Mouse (Mus musculus): ENCODE results near the gene Satb1.

Gene Satb1

DNA sequence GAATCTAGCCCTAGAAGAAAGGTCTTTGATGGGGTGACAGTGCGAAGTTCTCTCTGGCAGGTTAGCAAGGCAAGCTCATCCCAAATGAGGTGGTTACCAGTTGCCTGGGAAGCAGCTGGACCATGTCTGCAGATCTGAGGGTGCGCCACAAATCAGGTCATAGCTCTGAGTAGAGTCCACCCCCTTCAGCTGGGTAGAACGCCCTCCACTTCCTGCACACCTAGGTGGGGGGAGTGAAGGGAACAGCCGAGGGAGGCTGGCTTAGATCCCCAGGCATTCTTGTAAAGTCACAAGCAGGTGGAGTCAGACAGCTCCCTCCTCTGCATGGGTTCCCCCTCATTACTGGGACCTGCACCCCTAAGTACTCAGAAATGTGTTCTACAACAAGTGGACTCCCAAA lies 6.6 kb downstream of the Satb1 start:
- DNase-seq (ENCODE audit: low read depth, low spot score) = no peak

DNA sequence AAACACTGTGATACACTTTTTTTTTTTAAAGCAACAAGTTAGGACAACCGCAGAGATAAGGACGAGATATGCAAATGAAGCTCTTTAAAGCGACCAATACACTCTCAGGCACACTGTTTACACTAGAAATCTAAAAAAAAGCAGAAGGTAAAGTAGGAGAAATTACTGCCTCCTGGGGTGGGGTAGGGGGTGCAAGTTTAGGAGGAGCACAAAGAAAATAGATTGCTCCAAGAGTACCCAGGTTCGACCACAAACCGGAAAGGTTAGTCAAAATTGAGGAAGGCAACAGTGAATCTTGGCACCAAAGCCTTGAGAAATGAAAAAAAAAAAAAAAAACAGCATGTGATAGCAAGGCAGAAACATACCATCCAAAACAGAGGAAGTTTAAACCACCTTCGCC lies 18.8 kb downstream of the Satb1 start:
- no peak for DNase-seq (ENCODE audit: low read depth, low spot score)

DNA sequence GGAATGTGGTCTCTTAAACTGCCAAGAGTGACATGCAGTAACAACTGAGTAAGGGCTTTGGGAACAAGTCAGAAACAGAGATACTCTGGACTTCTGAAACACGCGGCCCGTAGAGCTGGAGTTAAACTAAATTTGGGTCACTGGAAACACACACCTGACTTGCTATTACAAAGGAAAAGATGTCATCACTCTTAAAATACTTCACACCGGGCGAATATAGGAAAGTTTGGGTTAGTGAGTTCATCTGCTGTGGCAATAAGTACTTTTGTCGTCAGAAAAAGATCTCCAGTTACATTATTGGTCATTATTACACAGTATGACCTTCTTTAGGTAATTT lies 19.3 kb downstream of the Satb1 start:
- DNase-seq (ENCODE audit: low read depth, low spot score) = no peak

DNA sequence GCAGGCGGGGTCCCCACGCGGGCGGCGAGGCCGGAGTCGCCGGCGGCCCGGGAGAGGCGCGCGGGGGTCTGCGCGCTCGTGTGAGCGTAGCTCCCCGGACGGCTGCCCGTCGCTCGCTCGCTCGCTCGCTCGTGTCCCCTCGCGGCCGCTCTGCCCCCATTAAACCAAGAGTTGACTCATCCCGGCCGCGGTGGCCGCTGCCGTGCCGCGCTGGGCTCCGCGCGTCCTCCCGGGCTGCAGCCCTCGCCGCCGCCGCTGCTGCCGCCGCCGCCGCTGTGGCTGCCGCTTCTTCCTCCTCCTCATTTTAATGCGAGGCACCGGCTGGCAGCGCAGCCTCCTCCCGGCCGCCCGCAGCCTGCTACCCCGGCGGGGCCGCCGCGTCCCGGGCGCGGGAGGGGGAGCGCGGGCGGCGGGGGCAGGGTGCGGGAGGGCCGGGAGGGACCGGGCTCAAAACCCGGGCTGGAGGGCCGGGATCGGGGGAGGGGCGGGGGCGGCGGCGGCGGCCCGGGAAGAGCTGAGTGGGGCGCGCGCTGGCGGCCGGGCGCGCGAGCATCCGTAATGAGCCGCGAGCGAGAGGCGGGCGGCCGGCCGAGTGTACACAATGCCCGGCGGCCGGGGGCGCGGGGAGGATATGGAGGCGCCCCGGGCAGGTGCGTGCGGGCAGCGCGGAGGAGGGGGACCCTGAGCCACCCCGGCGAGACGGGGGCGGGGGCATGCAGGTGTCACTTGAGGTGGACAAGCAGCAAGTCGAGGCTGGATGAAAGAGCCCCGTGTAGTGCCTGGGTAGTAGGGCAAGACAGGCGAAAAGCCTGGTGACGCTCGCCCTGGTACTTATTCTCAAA lies 19.9 kb downstream of the Satb1 start:
- no peak for DNase-seq (ENCODE audit: low read depth, low spot score)

DNA sequence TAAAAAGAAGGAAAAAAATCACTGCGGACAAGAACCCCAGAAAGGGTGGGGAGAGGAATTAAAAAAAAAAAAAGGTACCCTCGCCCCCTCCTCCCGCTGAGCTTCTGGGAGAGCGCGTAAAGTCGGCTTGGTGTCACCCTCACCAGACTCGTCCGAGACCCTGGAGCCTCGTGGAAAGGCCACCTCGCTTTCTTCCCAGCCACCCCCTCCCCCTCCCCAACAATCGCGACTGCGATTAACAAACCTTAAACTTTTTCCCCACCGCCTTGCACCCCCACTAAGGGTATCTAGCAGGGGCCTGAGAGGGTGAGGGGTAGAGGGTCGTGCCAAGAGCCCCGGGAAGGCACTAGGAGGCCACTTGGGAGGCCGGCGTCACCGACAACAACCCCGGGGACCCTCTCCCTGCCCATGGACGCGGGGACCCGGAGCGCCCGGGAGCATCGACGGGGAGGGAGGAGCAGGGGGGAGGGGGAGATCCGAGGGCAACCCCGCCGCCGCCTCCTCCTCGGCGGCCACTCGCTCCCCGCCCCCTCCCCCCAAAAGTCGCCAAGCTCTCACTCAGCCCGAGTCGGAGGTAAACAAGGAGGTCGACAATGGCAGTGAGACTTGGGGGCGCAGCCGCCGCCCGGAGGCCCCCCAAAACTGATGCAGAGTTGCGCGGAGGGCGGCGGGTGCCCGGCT lies 20.7 kb downstream of the Satb1 start:
- no peak for DNase-seq (ENCODE audit: low read depth, low spot score)

DNA sequence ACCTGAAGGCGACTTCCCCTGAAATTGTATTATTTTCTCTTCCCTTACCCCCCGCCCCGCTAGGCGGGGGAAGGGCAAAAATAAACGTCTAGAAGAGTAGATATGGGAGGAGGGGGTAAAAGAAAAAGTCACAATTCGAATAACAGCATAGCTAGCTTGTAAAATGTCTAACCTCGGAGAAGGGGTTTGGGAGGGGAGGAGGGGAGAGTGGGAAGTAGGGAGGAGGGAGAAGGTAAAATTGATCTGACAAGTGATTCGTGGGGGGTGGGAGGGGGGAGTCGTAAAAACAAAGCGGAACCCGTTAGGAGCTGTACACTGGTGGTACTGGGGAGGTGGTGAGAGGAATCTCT lies 21.2 kb downstream of the Satb1 start:
- DNase-seq (ENCODE audit: low read depth, low spot score) = no peak

DNA sequence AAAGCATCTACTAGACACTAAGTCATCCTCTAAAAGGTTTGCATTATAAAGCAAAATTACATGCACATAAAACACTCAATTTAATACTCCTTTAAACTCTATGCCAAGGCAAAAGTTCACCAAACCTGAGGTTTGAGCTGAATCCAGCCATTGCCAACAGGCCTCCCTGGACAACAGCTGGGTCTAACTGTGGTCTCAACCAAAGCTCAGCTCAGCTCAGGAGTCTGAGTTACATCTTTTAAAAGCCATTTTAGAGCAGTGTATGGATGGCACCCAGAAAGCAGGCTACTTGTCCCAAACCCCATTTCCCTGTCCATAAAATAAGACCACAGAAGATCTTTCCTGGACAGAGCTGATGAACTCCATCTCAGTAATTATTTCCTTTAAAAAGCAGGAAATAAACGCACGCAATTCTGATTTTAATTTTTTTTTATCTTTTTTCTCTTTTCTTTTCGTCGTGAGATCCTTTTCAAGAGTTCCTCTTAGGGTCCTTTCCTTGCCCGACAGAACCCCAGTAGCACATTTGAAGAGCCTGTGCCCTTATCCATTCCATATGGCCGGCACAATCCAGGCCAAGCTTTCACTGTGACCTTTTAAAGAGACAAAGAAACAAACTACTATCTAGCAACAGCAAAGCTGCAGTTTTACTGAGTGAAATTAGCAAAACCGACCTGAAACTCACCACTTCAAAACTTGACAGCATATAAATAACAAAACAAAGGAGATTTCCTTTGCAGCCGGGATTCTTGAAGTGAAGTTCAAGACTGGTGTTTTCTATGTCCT lies 21.8 kb downstream of the Satb1 start:
- DNase-seq (ENCODE audit: low read depth, low spot score) = peak; percentile 34

DNA sequence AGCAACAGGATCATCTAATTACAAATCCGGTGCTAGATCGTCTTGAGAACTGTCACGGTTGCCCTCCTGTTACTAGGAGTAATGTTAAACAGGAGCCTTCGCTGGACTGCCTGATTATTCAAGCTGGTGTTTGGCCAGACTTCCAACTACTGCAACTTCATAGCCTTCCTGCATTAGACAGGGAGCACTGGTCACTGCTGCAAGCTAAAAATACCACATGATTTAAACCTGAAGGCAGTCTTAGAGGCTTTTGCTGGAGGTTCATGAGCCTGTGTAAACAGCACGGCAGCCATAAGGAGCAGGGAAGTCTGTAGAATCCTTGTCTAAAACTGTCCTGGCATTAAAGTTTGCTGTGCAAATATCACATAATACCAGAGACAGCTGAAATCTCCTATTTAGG lies 25.7 kb downstream of the Satb1 start:
- DNase-seq (ENCODE audit: low read depth, low spot score) = peak; percentile 79

DNA sequence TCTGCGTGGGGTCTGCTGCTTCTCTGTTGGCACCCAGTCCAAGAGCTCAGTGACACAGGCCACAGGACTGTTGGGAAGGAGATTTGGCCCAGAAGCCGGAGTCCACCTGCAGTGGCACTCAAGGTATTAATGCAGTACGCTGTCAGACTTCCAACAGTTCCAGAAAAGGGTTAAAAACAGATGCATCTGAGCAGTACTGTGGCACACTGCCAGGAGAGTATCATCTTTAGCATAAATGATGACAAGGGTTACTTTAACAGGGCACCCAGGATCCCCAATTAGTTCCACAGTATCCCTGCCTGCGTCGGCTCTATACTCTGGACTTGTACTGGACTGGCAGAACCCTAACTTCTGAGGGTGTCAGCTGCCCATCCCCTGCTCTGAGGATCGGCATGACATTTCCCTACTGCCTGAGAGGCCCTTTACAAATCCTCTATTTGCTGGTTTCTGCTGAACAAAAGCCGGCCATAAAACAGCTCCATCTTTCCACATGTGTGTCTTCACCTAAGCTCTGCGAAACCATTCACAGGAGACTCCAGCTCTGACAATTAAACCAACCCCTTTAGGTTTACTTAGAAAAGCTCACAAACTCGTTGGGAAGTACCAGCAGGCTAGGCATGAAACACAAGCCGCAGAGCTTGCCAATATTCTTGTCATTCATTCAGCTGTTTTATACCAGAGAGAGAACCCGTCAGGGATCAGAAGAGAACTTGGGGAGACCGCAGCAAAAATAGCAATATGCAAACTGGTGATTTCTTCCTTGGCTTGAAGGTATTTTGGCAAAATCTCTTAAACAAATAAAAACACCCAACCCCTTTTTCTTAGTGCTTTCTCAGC lies 26.7 kb downstream of the Satb1 start:
- DNase-seq (ENCODE audit: low read depth, low spot score) = no peak

DNA sequence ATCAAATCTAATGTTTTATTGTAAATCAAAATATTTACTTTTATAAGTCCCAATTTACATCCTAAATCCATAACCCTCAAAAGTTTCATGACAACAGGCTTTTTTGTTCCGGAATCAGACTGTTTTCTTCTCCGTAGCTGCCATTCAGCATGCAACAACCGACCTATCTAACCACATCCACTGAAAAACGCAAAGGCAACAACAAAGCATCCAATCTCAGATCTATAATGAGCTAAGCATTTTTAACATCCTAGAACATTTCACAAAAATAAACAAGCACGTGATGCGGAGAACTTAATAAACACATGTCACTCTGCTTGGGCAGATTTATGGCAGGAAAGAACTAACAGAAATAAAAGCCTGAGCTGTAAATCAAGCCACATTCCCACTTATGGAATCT lies 32.9 kb downstream of the Satb1 start:
- DNase-seq (ENCODE audit: low read depth, low spot score) = no peak

DNA sequence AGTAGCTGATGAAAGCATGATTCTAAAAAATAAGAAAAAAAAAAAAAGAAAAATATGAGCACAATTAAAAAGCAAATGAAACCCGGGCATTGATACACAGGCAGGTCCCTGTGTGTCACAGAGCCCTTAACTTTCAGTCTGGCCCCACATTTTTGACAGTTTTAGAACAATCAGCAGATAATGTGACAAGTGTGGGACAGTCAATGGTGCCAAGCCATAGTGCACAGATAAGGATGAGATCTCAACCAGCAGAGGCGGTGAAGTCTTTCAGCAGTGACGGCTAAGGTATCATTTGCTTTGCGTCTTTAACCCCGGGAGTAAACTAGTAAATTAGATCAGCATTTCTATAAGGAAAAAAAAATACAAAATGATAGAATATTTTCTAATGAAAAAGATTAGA lies 36.6 kb downstream of the Satb1 start:
- no peak for DNase-seq (ENCODE audit: low read depth, low spot score)

DNA sequence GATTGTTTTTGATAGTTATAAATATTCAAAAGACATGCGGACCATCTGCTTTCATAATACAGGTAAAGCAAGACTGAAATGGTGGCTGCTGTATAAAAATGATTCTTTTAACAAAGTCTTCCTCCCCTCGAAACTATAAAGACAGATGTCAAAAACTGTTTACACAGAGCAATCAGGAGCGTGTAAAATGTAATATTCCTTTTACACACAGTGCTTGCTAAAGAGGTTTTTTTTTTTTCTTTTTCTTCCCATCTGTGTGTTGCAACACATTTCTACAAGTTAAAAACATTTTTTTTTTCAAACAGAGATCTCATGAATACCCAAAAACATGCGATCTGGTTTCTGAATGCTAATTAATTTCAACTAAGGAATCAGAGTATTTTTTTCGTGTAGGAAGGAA lies 41.9 kb downstream of the Satb1 start:
- DNase-seq (ENCODE audit: low read depth, low spot score) = no peak

DNA sequence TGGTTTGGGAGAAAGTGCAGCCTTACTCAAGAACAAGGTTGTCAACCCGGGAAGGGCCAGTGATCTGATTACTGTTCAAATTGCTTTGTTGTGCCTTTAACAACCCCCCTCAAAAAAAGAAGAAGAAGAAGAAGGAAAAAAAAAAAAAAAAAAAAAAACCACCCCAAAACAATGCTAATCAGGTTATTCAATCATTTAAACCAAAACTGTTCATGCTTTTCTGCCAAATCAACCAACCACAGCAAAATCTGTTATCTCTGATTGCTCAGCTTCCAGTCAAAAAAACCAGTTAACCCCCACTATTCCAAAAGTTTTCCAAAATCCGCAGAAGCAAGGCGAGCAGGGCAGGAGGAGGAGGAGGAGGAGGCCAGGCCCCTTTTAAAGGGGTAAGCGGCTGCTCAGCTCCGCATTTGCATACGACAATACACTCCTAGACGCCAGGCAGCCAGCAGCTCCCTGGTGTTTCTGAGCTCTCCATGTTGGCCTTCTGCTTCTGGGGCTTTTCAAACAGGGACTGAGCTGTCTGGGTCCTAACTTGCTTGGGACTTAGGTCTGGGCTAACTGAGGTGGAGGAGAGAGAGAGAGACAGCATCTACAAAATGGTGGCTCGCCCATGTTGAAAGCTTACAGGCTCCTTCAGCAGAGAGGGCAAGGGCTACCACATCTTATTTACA lies 42.6 kb downstream of the Satb1 start:
- no peak for DNase-seq (ENCODE audit: low read depth, low spot score)

DNA sequence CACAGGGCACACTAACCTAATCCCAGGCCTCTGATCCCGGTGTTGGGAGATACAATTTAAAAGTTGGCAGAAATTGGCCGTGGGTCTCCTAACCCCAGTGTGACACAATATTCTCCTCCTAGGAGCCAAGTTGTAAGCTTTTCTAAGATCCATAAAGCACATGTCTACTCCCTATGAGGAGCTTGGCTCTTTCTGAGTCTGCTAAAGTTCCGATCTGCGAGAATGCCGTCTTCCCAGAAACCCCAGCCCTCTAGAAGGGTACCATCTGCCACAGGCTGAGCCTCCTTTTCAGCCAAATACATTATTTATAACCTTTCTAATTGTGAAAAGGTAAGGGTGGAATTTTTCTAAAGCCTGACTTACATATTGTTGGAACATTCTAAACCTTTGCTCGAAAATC lies 43.3 kb downstream of the Satb1 start:
- no peak for DNase-seq (ENCODE audit: low read depth, low spot score)

DNA sequence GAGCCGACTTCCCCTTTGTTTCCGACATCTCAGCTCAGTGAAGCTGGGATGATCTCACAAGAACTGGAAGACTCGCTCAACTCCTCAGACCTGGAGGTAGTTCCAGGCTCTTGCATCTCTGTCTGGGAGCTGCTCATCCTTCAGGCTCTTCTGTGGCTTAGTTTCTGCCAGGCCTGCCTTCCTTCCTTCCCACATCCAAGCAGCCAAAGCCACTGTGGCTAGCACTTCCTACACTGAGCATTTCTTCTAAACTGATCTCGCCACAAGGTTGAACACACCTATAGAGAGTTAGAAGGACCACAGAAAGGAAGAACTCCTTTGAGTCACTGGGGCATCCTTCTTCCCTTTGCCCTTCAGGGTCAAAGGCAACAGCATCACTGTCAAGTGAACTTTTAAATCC lies 44.0 kb downstream of the Satb1 start:
- DNase-seq (ENCODE audit: low read depth, low spot score) = no peak

DNA sequence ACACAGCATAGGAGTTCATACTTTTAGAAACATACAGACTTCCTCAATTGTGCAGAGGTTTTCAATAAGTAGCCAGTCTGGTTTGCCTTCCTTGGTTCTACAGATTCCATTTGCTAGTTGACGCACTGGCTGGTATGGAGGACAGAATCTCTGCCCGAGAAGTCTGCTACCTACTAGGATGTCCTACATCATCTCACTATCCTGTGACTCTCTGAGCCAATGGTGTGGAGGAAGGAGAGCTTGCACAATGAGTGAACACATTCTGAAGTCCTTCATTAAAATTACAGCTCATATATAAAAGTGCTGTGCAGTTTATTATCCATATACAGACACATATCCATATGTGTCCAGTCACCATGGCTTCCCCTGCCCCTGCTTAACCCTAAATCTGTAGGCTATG lies 45.1 kb downstream of the Satb1 start:
- no peak for DNase-seq (ENCODE audit: low read depth, low spot score)

DNA sequence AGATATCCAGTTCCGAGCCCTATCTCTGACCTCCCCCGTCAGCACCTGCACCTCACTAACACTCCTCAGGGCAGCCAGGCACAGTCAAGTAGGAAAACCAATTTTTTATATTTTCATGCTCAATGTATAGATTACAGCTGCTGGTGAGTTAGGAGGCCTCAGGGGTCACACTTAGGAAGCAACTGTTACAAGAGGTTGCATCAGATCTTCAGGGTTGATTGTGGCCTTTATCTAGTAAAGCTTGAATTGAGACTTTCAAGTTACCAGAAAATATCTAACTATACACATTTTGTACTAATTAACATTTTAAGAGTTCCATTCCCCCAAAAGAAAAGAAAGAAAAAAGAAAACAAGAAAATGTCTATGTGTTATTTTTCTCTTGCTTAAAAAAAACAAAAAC lies 47.0 kb downstream of the Satb1 start:
- no peak for DNase-seq (ENCODE audit: low read depth, low spot score)

DNA sequence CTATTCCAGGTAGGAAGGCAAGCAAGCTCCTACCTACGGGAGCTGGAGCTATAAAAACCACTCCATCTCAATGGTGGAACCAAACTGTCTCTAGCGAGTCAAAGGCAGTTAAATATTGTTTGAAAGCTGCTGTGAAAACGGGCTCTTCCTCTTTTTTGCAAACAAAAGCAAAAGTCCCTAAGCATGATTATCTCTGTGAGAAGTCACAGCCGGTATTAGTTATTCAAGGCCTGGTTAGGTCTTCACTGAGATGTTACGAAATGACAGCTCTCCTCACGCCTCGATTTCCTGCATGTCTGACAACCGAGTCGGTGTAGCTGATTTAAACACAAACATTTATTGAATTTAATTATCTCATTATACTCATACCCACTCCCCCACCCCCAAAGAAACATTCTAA lies 48.2 kb downstream of the Satb1 start:
- no peak for DNase-seq (ENCODE audit: low read depth, low spot score)

DNA sequence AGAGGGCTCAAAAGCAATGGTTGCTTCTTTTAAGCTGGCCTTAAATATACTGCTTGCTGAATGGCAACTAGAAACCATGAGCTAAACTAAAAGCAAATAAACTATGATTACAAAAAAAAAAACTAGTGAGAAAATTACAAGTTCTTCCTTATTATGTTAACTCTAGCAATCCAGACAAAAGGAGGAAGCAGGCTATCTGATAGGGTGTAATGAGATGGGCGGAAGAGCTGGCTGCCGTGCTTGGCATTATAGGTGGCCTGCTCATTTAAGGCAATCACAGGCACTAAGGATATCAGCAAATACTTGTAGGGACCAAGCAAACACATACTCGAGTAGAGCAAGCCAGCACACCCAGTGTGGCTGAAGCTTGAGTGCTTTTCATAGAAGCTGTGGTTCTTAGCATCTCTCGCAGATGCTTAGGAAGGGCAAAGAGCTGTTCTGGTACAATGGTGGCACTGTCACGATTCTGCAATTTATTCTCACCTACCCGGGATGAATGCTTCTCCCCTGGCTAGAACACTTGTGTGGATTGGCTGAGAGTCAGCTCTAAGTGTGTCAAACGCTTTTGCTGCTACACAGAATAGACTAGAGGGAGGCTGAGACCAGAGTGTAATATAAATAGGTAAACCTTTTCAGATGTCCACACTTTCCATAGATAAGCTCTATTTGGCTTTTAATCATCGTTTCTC lies 49.4 kb downstream of the Satb1 start:
- no peak for DNase-seq (ENCODE audit: low read depth, low spot score)

DNA sequence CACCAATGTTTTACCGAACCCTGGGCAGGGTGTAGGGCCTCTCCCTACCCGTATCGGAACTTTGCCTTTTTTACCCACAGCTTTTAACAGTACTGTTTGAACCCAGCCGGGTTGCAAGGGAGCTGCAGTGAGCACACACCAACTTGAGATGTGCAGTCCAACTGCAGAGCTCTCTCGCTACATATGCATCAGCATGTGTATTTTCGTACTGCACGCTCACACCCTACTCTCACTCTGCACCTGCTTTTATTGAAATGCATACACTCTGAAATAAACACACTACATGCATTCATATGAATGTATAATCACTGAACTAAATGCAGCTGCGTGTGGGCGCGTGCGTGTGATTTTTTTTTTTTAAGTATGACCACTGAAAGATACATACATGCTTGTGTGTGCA lies 53.1 kb downstream of the Satb1 start:
- no peak for DNase-seq (ENCODE audit: low read depth, low spot score)

DNA sequence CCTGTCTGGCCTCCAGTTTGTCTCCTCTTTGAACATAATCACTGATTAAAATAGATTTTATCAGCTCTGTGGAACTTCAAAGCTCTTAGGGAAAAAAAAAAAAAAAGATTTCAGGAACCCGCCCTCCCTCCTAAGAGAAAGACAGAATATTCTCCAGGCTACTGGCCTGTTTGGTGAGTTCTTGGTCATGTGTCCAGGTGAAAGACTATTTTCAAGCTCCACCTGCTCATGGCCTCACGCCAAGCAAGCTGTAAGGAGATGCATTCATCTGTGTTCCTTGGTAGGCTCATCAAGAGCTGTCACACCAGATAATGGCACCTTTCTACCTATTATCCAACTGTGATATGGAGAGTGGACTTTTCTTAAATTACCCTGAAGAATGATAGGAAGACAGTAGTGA lies 54.1 kb downstream of the Satb1 start:
- no peak for DNase-seq (ENCODE audit: low read depth, low spot score)
